Mouse (Mus musculus): ENCODE measurements around the gene Ces4a.
"Not testable (repeated sequence)": the region's sequence is repeated elsewhere in the genome, so short reads cannot be mapped to it uniquely, and the experiment has no call there.

Ces4a gene

GRCm38 (mm10) chr8:105170041-105170380, 38.4 kb downstream of the Ces4a start:
- no peak for DNase-seq (ENCODE audit: low spot score)

- peak; percentile 95 for DNase-seq (ENCODE audit: low spot score)
Measured at GRCm38 (mm10) chr8:105170381-105171115, 38.9 kb downstream of the Ces4a start, which contains the start of gene Cbfb. TSS of gene Cbfb (plus strand) at chr8:105170674.

GRCm38 (mm10) chr8:105171116-105172002, 39.8 kb downstream of the Ces4a start:
- peak; percentile 55 for DNase-seq (ENCODE audit: low spot score)

GRCm38 (mm10) chr8:105172003-105172362, 40.4 kb downstream of the Ces4a start:
- DNase-seq (ENCODE audit: low spot score) = no peak

- DNase-seq (ENCODE audit: low spot score) = not testable (repeated sequence)
Measured at GRCm38 (mm10) chr8:105175287-105175686, 43.7 kb downstream of the Ces4a start.

GRCm38 (mm10) chr8:105178211-105178800, 46.7 kb downstream of the Ces4a start:
- no peak for DNase-seq (ENCODE audit: low spot score)

GRCm38 (mm10) chr8:105182201-105182600, 50.6 kb downstream of the Ces4a start:
- no peak for DNase-seq (ENCODE audit: low spot score)

GRCm38 (mm10) chr8:105186467-105187005, 54.9 kb downstream of the Ces4a start:
- no peak for DNase-seq (ENCODE audit: low spot score)

GRCm38 (mm10) chr8:105192182-105192581, 60.6 kb downstream of the Ces4a start:
- DNase-seq (ENCODE audit: low spot score) = no peak
